Mouse (Mus musculus): ENCODE measurements around the gene Unc5c. TPM values are rescaled to one million over a fixed set of nuclear protein-coding genes. Genes with fewer than 3 reads are reported as not detected.
A peak's percentile ranks its signal among the peaks of the same experiment; 100 is the strongest.

The Unc5c gene
- polyA plus RNA-seq, 1 experiment from 2014 or later, result 1.6 TPM

DNA sequence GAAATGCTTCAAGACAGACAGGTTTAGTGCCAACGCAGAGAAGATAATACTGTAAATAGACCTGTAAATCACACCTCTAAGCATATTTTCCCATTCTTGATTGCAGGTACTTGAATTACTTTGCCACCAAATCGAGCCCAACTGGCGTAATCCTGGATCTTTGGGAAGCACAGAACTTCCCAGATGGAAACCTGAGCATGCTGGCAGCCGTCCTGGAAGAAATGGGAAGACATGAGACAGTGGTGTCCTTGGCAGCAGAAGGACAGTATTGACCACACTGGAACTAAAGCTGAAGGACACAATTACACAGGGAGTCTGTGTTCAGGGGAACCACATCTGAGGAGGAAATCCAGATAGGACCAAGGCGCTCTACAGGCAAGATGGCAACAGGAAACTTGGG, 363.3 kb downstream of the Unc5c start:
- H3K4me3 ChIP-seq, result no peak overlapping the region
- no peaks in the 10 kb centered on the region for H3K9me3 ChIP-seq (replicated peaks)
- WGBS, result 75% methylated on average over 5 of the region's 5 CpGs
- H3K9ac ChIP-seq, result no peak overlapping the region
- no peak overlapping the region for H3K4me2 ChIP-seq
- H3K4me1 ChIP-seq (replicated peaks), result no peaks in the 10 kb centered on the region
- H3K27me3 ChIP-seq, result no peaks in the 10 kb centered on the region
- no peak overlapping the region for H3K27ac ChIP-seq
- no peak for ATAC-seq (replicated peaks; ENCODE audit: insufficient number of reproducible peaks, insufficient read depth, low FRiP score, low read depth)
- no peaks in the 10 kb centered on the region for H3K36me3 ChIP-seq

DNA sequence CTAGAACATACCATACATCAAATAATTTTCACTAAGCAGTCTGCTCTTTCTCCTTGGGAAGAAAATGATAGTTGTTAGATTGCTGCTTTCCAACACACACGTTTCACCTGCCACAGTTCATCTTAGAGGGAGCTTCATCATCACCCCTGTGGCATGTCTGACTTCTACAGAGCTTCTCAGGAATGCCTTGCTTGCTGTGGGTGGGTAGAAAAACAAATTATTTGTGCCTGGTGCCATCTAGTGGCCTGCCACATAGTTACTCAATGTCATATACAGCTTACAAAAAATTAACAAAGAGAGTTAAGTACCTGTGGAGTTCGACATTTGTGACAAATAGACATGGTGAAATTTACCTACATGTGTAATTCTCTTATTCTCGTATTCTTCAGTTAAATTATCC, 366.1 kb downstream of the Unc5c start:
- no peak for ATAC-seq (replicated peaks; ENCODE audit: insufficient number of reproducible peaks, insufficient read depth, low FRiP score, low read depth)
- no peak overlapping the region for H3K27ac ChIP-seq
- no peaks in the 10 kb centered on the region for H3K4me1 ChIP-seq (replicated peaks)
- H3K4me3 ChIP-seq, result no peak overlapping the region
- no peaks in the 10 kb centered on the region for H3K36me3 ChIP-seq
- H3K9ac ChIP-seq, result no peak overlapping the region
- H3K9me3 ChIP-seq (replicated peaks), result no peaks in the 10 kb centered on the region
- WGBS, result 20% methylated on average over 3 of the region's 3 CpGs
- H3K4me2 ChIP-seq, result no peak overlapping the region
- no peaks in the 10 kb centered on the region for H3K27me3 ChIP-seq

DNA sequence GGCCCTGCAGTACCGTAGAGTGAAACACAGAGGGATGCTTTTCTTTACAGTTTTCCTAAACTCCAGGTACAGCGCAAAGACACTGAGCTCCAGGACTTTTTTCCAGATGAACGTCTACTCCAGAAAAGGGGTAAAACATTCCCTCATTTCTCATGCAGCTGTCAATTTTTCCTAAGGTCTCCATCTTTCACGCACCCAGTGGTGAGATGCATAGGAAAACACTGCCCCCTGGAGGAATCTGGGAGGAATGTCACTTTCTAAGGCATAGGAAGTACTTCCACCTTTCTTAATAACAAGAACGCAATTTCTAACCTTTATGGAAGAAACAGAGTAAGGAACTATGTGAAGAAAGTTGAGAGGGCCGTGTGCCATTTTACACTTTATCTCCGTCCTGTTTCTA, 373.8 kb downstream of the Unc5c start:
- Histone ChIP-seq H3K9ac (no peak overlapping the region), H3K4me2 (no peak overlapping the region), H3K27me3 (no peaks in the 10 kb centered on the region), H3K36me3 (no peaks in the 10 kb centered on the region), H3K9me3 (replicated peaks) (no peaks in the 10 kb centered on the region), H3K27ac (no peak overlapping the region), H3K4me1 (replicated peaks) (no peaks in the 10 kb centered on the region), H3K4me3 (no peak overlapping the region)
- WGBS, result 41% methylated on average over 7 of the region's 7 CpGs
- ATAC-seq (replicated peaks; ENCODE audit: insufficient number of reproducible peaks, insufficient read depth, low FRiP score, low read depth), result no peak

DNA sequence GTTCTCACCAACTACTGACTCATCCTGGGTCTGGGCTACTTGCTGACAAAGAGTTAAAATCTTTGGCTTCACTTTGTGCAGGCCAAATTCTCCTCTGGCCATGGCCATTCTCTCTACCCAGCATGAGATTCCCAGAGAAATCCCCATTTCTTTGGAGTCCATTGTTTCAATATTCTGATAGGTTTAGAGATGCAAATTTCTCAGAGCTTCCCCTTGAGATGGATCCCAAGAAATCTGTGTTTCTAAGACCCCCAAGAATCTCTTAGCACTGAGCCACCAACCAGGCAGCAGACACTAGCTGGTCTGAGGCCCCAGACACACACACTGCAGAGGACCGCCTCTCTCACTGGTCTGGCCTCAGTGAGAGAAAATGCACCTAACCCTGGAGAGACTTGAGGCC, 384.2 kb downstream of the Unc5c start:
- H3K27ac ChIP-seq, result no peak overlapping the region
- ATAC-seq (replicated peaks; ENCODE audit: insufficient number of reproducible peaks, insufficient read depth, low FRiP score, low read depth), result no peak
- WGBS, result 69% methylated on average over 1 of the region's 1 CpGs
- no peak overlapping the region for H3K4me2 ChIP-seq
- H3K36me3 ChIP-seq, result no peaks in the 10 kb centered on the region
- H3K9ac ChIP-seq, result no peak overlapping the region
- no peaks in the 10 kb centered on the region for H3K27me3 ChIP-seq
- H3K9me3 ChIP-seq (replicated peaks), result no peaks in the 10 kb centered on the region
- H3K4me1 ChIP-seq (replicated peaks), result no peaks in the 10 kb centered on the region
- H3K4me3 ChIP-seq, result no peak overlapping the region

DNA sequence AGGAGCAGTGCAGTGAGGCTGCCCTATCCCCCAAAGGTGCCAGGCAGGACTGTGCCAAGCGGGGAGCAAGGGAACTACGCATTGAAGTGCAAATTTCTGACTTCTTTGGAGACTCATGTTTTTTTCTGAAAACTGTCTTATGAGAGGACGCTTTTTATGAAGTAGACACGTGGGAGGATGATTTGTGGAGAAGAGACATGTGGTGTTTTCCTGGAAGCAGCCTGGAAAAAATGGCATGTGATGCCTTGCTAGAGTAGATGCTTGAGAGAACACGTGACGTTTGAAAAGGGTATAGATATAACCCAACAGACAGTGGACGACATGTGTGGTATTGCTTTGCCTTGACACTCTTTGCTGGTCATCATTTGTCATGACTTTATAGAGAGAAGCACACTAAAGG, 385.1 kb downstream of the Unc5c start:
- 73% methylated on average over 7 of the region's 7 CpGs for WGBS
- ATAC-seq (replicated peaks; ENCODE audit: insufficient number of reproducible peaks, insufficient read depth, low FRiP score, low read depth), result no peak
- H3K27ac ChIP-seq, result no peak overlapping the region
- H3K9me3 ChIP-seq (replicated peaks), result no peaks in the 10 kb centered on the region
- no peaks in the 10 kb centered on the region for H3K4me1 ChIP-seq (replicated peaks)
- H3K36me3 ChIP-seq, result no peaks in the 10 kb centered on the region
- H3K27me3 ChIP-seq, result no peaks in the 10 kb centered on the region
- H3K9ac ChIP-seq, result no peak overlapping the region
- no peak overlapping the region for H3K4me2 ChIP-seq
- no peak overlapping the region for H3K4me3 ChIP-seq

DNA sequence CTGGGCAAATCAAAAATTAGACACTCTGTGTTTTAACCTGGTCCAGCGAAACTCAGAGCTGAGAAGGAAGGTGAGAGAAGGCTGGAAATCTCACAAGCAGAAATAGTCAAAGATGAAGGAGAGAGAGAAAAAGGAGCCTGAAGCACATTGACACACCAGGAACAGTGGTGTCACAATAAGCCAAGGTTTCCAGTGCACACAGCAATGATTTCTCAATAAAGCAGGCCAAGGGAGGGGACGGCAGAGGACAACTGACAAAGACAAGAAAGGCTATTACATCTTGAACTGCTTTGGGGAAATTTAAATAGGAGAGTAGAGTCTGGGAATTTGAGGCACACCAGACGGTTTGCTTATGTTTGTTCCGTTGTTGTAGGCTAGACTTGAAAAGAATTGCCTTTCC, 389.3 kb downstream of the Unc5c start:
- Histone ChIP-seq H3K27me3 (no peaks in the 10 kb centered on the region), H3K9ac (no peak overlapping the region), H3K4me1 (replicated peaks) (no peaks in the 10 kb centered on the region), H3K4me3 (no peak overlapping the region), H3K4me2 (no peak overlapping the region), H3K27ac (no peak overlapping the region), H3K36me3 (no peaks in the 10 kb centered on the region), H3K9me3 (replicated peaks) (no peaks in the 10 kb centered on the region)
- whole genome bisulfite sequencing, result 78% methylated on average over 4 of the region's 4 CpGs
- no peak for ATAC-seq (replicated peaks; ENCODE audit: insufficient number of reproducible peaks, insufficient read depth, low FRiP score, low read depth)

DNA sequence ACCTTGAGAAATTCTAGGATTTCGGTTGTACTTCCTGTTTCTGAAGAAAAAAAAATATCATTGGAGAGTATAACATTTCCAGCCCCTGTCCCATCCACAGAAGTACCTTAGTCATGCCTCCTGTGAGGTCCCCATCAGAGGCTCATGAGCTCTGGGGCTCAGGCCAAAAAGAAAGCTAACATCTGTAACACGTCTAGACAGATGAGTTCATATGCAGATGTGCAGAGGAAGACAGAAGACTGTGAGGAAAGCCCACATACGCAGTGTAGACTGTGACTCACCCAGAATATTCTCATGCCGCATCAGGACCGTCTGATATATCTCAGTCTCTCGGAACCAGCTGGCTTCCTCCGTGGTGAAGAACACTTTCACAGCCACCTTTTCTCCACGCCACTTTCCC, 392.1 kb downstream of the Unc5c start:
- ATAC-seq (replicated peaks; ENCODE audit: insufficient number of reproducible peaks, insufficient read depth, low FRiP score, low read depth), result no peak
- H3K27ac ChIP-seq, result no peak overlapping the region
- no peak overlapping the region for H3K9ac ChIP-seq
- H3K27me3 ChIP-seq, result no peaks in the 10 kb centered on the region
- no peak overlapping the region for H3K4me3 ChIP-seq
- no peak overlapping the region for H3K4me2 ChIP-seq
- H3K36me3 ChIP-seq, result no peaks in the 10 kb centered on the region
- WGBS, result 75% methylated on average over 8 of the region's 8 CpGs
- no peaks in the 10 kb centered on the region for H3K4me1 ChIP-seq (replicated peaks)
- no peaks in the 10 kb centered on the region for H3K9me3 ChIP-seq (replicated peaks)

DNA sequence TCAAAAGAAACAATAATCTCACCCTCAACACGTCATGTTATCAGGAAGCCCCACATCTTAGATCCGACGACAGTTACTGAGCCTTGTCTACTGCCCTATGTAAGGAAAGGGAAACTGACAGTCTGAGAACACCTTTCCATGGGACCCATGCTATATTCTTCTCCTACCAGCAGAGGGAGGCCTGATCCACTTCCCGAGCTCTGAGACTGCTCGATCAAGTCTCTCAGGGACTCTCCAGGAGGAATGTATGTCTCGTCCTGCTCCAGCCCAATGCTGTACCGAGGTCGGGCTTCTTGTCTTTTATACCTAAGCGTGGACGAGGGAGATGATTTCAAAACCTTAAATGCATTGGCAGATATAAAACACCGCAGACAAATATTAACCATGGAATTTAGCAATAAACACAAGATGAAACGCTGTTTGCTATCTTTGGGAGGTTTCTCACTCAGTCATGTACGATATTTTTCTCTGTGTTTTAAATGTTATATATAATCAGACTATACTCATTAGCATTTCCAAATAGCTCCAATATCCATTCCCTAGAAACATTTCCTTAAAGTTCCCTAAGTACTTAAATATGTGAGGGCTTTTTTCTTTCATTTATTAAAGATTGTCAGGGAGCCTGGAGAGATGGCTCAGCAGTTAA, 397.9 kb downstream of the Unc5c start:
- no peak overlapping the region for H3K9ac ChIP-seq
- 16% methylated on average over 13 of the region's 13 CpGs for WGBS

DNA sequence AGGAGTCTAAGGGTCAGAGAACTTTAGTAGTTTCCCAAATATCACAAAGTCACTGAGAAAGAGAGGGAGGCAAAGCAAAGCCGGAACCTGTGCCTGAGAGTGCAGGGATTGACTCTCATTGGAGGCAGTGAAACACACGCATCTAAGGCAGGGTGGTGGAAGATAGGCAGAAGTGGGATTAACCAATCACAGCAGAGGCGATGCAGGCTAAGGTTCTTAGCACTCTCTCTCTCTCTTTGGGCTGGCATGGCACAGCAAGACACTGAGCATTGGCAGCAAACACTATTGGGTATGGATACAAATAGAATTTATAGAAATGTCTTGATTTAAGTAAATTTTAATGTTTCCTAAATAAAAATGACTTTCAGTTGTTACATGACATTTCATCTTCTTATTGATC, 406.8 kb downstream of the Unc5c start:
- no peak overlapping the region for H3K4me3 ChIP-seq
- no peaks in the 10 kb centered on the region for H3K9me3 ChIP-seq (replicated peaks)
- H3K9ac ChIP-seq, result no peak overlapping the region
- no peaks in the 10 kb centered on the region for H3K36me3 ChIP-seq
- ATAC-seq (replicated peaks; ENCODE audit: insufficient number of reproducible peaks, insufficient read depth, low FRiP score, low read depth), result no peak
- H3K4me2 ChIP-seq, result no peak overlapping the region
- no peak overlapping the region for H3K27ac ChIP-seq
- no peaks in the 10 kb centered on the region for H3K4me1 ChIP-seq (replicated peaks)
- WGBS, result 75% methylated on average over 3 of the region's 3 CpGs
- H3K27me3 ChIP-seq, result no peaks in the 10 kb centered on the region

More for the DNA sequence above, 397.9 kb downstream of the Unc5c start:
- Histone ChIP-seq H3K4me3 (no peak overlapping the region), H3K27ac (no peak overlapping the region), H3K4me2 (peak overlapping the region; percentile 45; the same call in 1 of the 2 replicates), H3K27me3 (no peaks in the 10 kb centered on the region), H3K4me1 (replicated peaks) (no peaks in the 10 kb centered on the region), H3K9me3 (replicated peaks) (no peaks in the 10 kb centered on the region), H3K36me3 (no peaks in the 10 kb centered on the region)
- ATAC-seq (replicated peaks; ENCODE audit: insufficient number of reproducible peaks, insufficient read depth, low FRiP score, low read depth), result peak; percentile 58

DNA sequence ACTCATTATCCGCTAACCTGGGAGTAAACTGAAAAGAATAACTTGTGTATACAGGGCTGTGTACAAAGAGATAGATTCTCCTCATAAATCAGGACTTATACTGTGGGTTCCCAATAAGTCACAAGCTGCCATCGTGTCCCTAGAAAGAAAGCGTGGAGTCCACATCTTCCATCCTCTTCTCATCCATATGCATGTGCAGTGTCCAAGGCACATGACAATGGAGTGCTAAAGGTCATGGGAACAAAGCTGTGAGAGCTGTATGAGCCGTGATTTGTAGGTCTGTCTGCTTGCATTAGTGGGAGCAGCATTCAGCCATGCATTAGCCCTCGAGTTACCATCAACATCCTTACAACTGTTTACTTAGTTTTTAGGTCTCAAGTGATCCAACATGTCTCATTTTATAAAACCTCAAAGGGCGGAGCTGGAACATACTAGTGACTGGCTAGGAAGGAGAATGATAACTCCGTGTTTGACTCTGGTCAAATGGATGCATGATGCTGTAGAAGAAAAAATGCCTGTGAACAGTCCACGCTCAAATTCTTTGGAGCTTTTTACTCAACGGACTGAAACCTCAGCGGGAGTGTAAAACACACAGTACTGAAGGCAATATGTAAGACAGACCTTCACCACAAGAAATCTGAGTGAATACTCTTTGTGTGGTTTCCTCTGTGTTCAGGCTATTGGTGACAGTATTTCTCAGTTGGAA, 407.5 kb downstream of the Unc5c start:
- ATAC-seq (replicated peaks; ENCODE audit: insufficient number of reproducible peaks, insufficient read depth, low FRiP score, low read depth), result no peak
- 83% methylated on average over 10 of the region's 10 CpGs for WGBS
- H3K9me3 ChIP-seq (replicated peaks), result no peaks in the 10 kb centered on the region

DNA sequence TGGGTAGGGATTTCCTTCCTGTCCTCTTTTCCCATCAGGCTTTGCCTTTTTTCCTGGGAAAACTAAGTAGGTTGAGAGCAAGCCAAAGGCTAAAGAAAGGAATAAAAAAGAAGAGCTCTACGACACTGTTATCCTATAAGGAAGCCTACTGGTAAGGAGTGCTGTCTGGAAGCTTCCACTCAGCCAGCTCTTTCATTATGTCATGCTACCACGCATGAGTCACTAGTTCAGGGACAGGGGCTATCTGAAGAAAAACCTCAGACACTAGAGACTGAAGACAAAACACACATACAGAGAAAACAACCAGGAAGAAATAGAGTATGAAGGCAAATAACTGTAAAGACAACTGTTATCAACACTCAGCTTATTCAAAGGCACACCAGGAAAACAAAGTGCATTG, 417.5 kb downstream of the Unc5c start:
- H3K36me3 ChIP-seq, result no peaks in the 10 kb centered on the region
- H3K9me3 ChIP-seq (replicated peaks), result no peaks in the 10 kb centered on the region
- H3K4me1 ChIP-seq (replicated peaks), result no peaks in the 10 kb centered on the region
- WGBS, result 66% methylated on average over 2 of the region's 2 CpGs
- no peak overlapping the region for H3K4me2 ChIP-seq
- ATAC-seq (replicated peaks; ENCODE audit: insufficient number of reproducible peaks, insufficient read depth, low FRiP score, low read depth), result no peak
- no peak overlapping the region for H3K4me3 ChIP-seq
- no peaks in the 10 kb centered on the region for H3K27me3 ChIP-seq
- H3K9ac ChIP-seq, result no peak overlapping the region
- no peak overlapping the region for H3K27ac ChIP-seq

More for the DNA sequence above, 407.5 kb downstream of the Unc5c start:
- no peaks in the 10 kb centered on the region for H3K27me3 ChIP-seq
- no peak overlapping the region for H3K4me3 ChIP-seq
- no peaks in the 10 kb centered on the region for H3K36me3 ChIP-seq
- H3K9ac ChIP-seq, result no peak overlapping the region
- no peak overlapping the region for H3K4me2 ChIP-seq
- no peaks in the 10 kb centered on the region for H3K4me1 ChIP-seq (replicated peaks)
- no peak overlapping the region for H3K27ac ChIP-seq

DNA sequence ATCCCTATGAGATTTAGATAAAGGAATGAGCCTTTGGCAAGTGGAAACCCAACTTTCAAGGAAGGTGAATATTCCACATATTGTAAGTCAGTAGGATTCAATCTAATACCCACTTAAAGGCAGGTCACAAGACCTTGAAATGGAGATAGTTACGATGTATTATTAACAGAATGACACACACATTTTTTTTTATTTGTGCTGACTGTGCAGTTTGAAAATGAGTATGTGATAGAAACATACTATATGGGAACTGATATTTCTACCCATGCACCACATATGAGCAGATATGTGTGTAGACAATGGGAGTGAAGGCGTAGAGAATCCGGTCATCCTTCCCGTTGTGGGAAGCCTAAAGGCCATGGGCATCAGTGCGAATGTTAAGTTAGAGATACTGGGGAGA, 419.2 kb downstream of the Unc5c start:
- no peak overlapping the region for H3K27ac ChIP-seq
- WGBS, result 93% methylated on average over 5 of the region's 5 CpGs
- H3K4me1 ChIP-seq (replicated peaks), result no peaks in the 10 kb centered on the region
- no peak for ATAC-seq (replicated peaks; ENCODE audit: insufficient number of reproducible peaks, insufficient read depth, low FRiP score, low read depth)
- no peaks in the 10 kb centered on the region for H3K36me3 ChIP-seq
- H3K9me3 ChIP-seq (replicated peaks), result no peaks in the 10 kb centered on the region
- H3K9ac ChIP-seq, result no peak overlapping the region
- H3K4me3 ChIP-seq, result no peak overlapping the region
- H3K4me2 ChIP-seq, result no peak overlapping the region
- no peaks in the 10 kb centered on the region for H3K27me3 ChIP-seq

Data from heart, embryonic 15.5 days (tissue).